Mouse (Mus musculus): ENCODE data around the gene Slc28a1. TPM values are rescaled to one million over a fixed set of nuclear protein-coding genes. Genes with fewer than 3 reads are reported as not detected.

The Slc28a1 gene
- polyA plus RNA-seq, 1 experiment from 2014 or later, result not detected

GRCm38 (mm10) chr7:81105525-81105924, 9.1 kb upstream of the Slc28a1 start:
- Histone ChIP-seq H3K9ac (replicated peaks) (0 out of 2 replicates have a peak overlapping the region, but pooled peaks have one; percentile 14), H3K4me3 (replicated peaks) (no peak overlapping the region), H3K27ac (no peak overlapping the region), H3K4me1 (replicated peaks) (0 out of 2 replicates have a peak, but pooled peaks cover 4% of the 10 kb centered on the region), H3K4me2 (replicated peaks) (no peak overlapping the region), H3K9me3 (no peaks in the 10 kb centered on the region), H3K36me3 (no peaks in the 10 kb centered on the region), H3K27me3 (no peaks in the 10 kb centered on the region)
- 56% methylated on average over 4 of the region's 4 CpGs for WGBS
- ATAC-seq, result no peak

- no peaks in the 10 kb centered on the region for H3K9me3 ChIP-seq
- no peak overlapping the region for H3K4me3 ChIP-seq (replicated peaks)
- no peak overlapping the region for H3K9ac ChIP-seq (replicated peaks)
- no peaks in the 10 kb centered on the region for H3K27me3 ChIP-seq
- no peak overlapping the region for H3K4me2 ChIP-seq (replicated peaks)
- 0 out of 2 replicates have a peak, but pooled peaks cover 4% of the 10 kb centered on the region for H3K4me1 ChIP-seq (replicated peaks)
- H3K36me3 ChIP-seq, result no peaks in the 10 kb centered on the region
- WGBS, result 91% methylated on average over 5 of the region's 5 CpGs
- H3K27ac ChIP-seq, result no peak overlapping the region
- ATAC-seq, result no peak
These were observed 6.4 kb upstream of the Slc28a1 start for GRCm38 (mm10) chr7:81108226-81108625.

GRCm38 (mm10) chr7:81109717-81110651, 4.6 kb upstream of the Slc28a1 start:
- Histone ChIP-seq H3K4me1 (replicated peaks) (0 out of 2 replicates have a peak, but pooled peaks cover 4% of the 10 kb centered on the region), H3K9ac (replicated peaks) (no peak overlapping the region), H3K27me3 (no peaks in the 10 kb centered on the region), H3K9me3 (no peaks in the 10 kb centered on the region), H3K4me3 (replicated peaks) (no peak overlapping the region), H3K36me3 (no peaks in the 10 kb centered on the region), H3K27ac (no peak overlapping the region), H3K4me2 (replicated peaks) (no peak overlapping the region)
- 67% methylated on average over 9 of the region's 9 CpGs for WGBS
- ATAC-seq, result no peak

- no peak overlapping the region for H3K4me3 ChIP-seq (replicated peaks)
- no peak overlapping the region for H3K27ac ChIP-seq
- no peak overlapping the region for H3K9ac ChIP-seq (replicated peaks)
- no peaks in the 10 kb centered on the region for H3K27me3 ChIP-seq
- 0 out of 2 replicates have a peak, but pooled peaks cover 1% of the 10 kb centered on the region for H3K4me1 ChIP-seq (replicated peaks)
- 94% methylated on average over 4 of the region's 4 CpGs for WGBS
- H3K4me2 ChIP-seq (replicated peaks), result no peak overlapping the region
- no peaks in the 10 kb centered on the region for H3K36me3 ChIP-seq
- ATAC-seq, result no peak
- H3K9me3 ChIP-seq, result no peaks in the 10 kb centered on the region
These were observed 3.8 kb upstream of the Slc28a1 start for GRCm38 (mm10) chr7:81110791-81111190.

- H3K4me1 ChIP-seq (replicated peaks), result no peaks in the 10 kb centered on the region
- ATAC-seq, result no peak
- H3K36me3 ChIP-seq, result no peaks in the 10 kb centered on the region
- no peaks in the 10 kb centered on the region for H3K9me3 ChIP-seq
- H3K4me2 ChIP-seq (replicated peaks), result no peak overlapping the region
- no peaks in the 10 kb centered on the region for H3K27me3 ChIP-seq
- H3K9ac ChIP-seq (replicated peaks), result no peak overlapping the region
- H3K27ac ChIP-seq, result no peak overlapping the region
- 93% methylated on average over 2 of the region's 2 CpGs for WGBS
- H3K4me3 ChIP-seq (replicated peaks), result no peak overlapping the region
These were observed 2.9 kb upstream of the Slc28a1 start for GRCm38 (mm10) chr7:81111729-81112128.

- ATAC-seq, result no peak
- Histone ChIP-seq H3K4me1 (replicated peaks) (no peaks in the 10 kb centered on the region), H3K9me3 (no peaks in the 10 kb centered on the region), H3K36me3 (no peaks in the 10 kb centered on the region), H3K4me3 (replicated peaks) (no peak overlapping the region), H3K27me3 (no peaks in the 10 kb centered on the region), H3K27ac (no peak overlapping the region), H3K4me2 (replicated peaks) (no peak overlapping the region), H3K9ac (replicated peaks) (no peak overlapping the region)
- WGBS, result 44% methylated on average over 6 of the region's 6 CpGs
These were observed 1.8 kb upstream of the Slc28a1 start for GRCm38 (mm10) chr7:81112686-81113360.

- ATAC-seq, result no peak
These were observed 6.5 kb downstream of the Slc28a1 start for GRCm38 (mm10) chr7:81121099-81121498.

GRCm38 (mm10) chr7:81122808-81123207, 8.2 kb downstream of the Slc28a1 start:
- no peak for ATAC-seq
- H3K4me1 ChIP-seq (replicated peaks), result peaks cover 10% of the 10 kb centered on the region
- no peak overlapping the region for H3K9ac ChIP-seq (replicated peaks)
- no peak overlapping the region for H3K4me3 ChIP-seq (replicated peaks)
- no peaks in the 10 kb centered on the region for H3K9me3 ChIP-seq
- no peaks in the 10 kb centered on the region for H3K27me3 ChIP-seq
- no peaks in the 10 kb centered on the region for H3K36me3 ChIP-seq
- no peak overlapping the region for H3K4me2 ChIP-seq (replicated peaks)
- H3K27ac ChIP-seq, result no peak overlapping the region
- 83% methylated on average over 2 of the region's 2 CpGs for WGBS

More at GRCm38 (mm10) chr7:81121099-81121498, 6.5 kb downstream of the Slc28a1 start:
- H3K27me3 ChIP-seq, result no peaks in the 10 kb centered on the region
- H3K4me2 ChIP-seq (replicated peaks), result no peak overlapping the region
- H3K4me1 ChIP-seq (replicated peaks), result peaks cover 8% of the 10 kb centered on the region
- no peaks in the 10 kb centered on the region for H3K9me3 ChIP-seq
- no peak overlapping the region for H3K4me3 ChIP-seq (replicated peaks)
- H3K27ac ChIP-seq, result no peak overlapping the region
- no peak overlapping the region for H3K9ac ChIP-seq (replicated peaks)
- no peaks in the 10 kb centered on the region for H3K36me3 ChIP-seq
- WGBS, result 79% methylated on average over 3 of the region's 3 CpGs

GRCm38 (mm10) chr7:81123553-81123952, 9.0 kb downstream of the Slc28a1 start:
- peaks cover 10% of the 10 kb centered on the region for H3K4me1 ChIP-seq (replicated peaks)
- no peaks in the 10 kb centered on the region for H3K9me3 ChIP-seq
- H3K9ac ChIP-seq (replicated peaks), result no peak overlapping the region
- WGBS, result 93% methylated on average over 5 of the region's 5 CpGs
- H3K4me3 ChIP-seq (replicated peaks), result no peak overlapping the region
- ATAC-seq, result no peak
- no peaks in the 10 kb centered on the region for H3K27me3 ChIP-seq
- H3K36me3 ChIP-seq, result no peaks in the 10 kb centered on the region
- H3K4me2 ChIP-seq (replicated peaks), result no peak overlapping the region
- no peak overlapping the region for H3K27ac ChIP-seq

- Histone ChIP-seq H3K36me3 (no peaks in the 10 kb centered on the region), H3K4me1 (replicated peaks) (peaks cover 10% of the 10 kb centered on the region), H3K4me2 (replicated peaks) (no peak overlapping the region), H3K9ac (replicated peaks) (no peak overlapping the region), H3K27ac (no peak overlapping the region), H3K9me3 (no peaks in the 10 kb centered on the region), H3K4me3 (replicated peaks) (no peak overlapping the region), H3K27me3 (no peaks in the 10 kb centered on the region)
- no peak for ATAC-seq
- WGBS, result 78% methylated on average over 8 of the region's 8 CpGs
These were observed 10.2 kb downstream of the Slc28a1 start for GRCm38 (mm10) chr7:81124773-81125172.

GRCm38 (mm10) chr7:81125215-81126175, 10.9 kb downstream of the Slc28a1 start:
- Histone ChIP-seq H3K4me1 (replicated peaks) (peaks cover 10% of the 10 kb centered on the region), H3K4me2 (replicated peaks) (no peak overlapping the region), H3K4me3 (replicated peaks) (no peak overlapping the region), H3K9me3 (no peaks in the 10 kb centered on the region), H3K36me3 (no peaks in the 10 kb centered on the region), H3K27ac (no peak overlapping the region), H3K27me3 (no peaks in the 10 kb centered on the region), H3K9ac (replicated peaks) (no peak overlapping the region; the same call in 1 of the 2 replicates)
- WGBS, result 74% methylated on average over 10 of the region's 10 CpGs
- peak; percentile 67 for ATAC-seq

Measured in midbrain, embryonic 13.5 days (tissue).